Mouse (Mus musculus) left cerebral cortex, postnatal 14 days (tissue): Measurements from ENCODE around the gene Arhgef25. TPM values are rescaled to one million over a fixed set of nuclear protein-coding genes. Genes with fewer than 3 reads are reported as not detected.

Experiments used
- total RNA-seq, 2 experiments: library from RNA; stranded (reverse); gene quantifications; 2 replicates each; pipeline ENCODE4 v1.2.3; 2021

The Arhgef25 gene
- total RNA-seq, 2 experiments from 2014 or later: 92.9 to 103 TPM

Other genes starting within 250 kb of the Arhgef25 start
- 10 to 100 TPM; 69.6 to 75.1 TPM for gene Ctdsp2, start 211.4 kb downstream of the Arhgef25 start, total RNA-seq
- gene Avil, start 189.4 kb downstream of the Arhgef25 start, total RNA-seq: under 1 TPM; 0.29 to 0.40 TPM
- gene Tsfm, start 159.2 kb downstream of the Arhgef25 start, total RNA-seq: 10 to 100 TPM; 27.7 to 28.2 TPM
- gene Mettl1, start 148.7 kb downstream of the Arhgef25 start, total RNA-seq: 10 to 100 TPM; 10.3 to 11.1 TPM
- under 1 TPM in 1 of 2 experiments, not detected in 1; 0.19 TPM for gene Eef1akmt3, start 148.6 kb downstream of the Arhgef25 start, total RNA-seq
- under 1 TPM; 0.59 to 0.61 TPM for gene Cyp27b1, start 141.8 kb downstream of the Arhgef25 start, total RNA-seq
- 10 to 100 TPM; 32.7 to 35.1 TPM for gene March9, start 129.9 kb downstream of the Arhgef25 start, total RNA-seq
- gene Cdk4, start 126.5 kb downstream of the Arhgef25 start, total RNA-seq: 100 to 1,000 TPM in 1 of 2 experiments, 10 to 100 TPM in 1; 88.3 to 106 TPM
- gene Tspan31, start 119.8 kb downstream of the Arhgef25 start, total RNA-seq: 10 to 100 TPM; 67.1 to 74.5 TPM
- 100 to 1,000 TPM; 704 to 706 TPM for gene Agap2, start 114.8 kb downstream of the Arhgef25 start, total RNA-seq
- gene Os9, start 69.0 kb downstream of the Arhgef25 start, total RNA-seq: 100 to 1,000 TPM; 111 to 116 TPM
- gene B4galnt1, start 24.9 kb downstream of the Arhgef25 start, total RNA-seq: 100 to 1,000 TPM; 108 to 110 TPM
- 1 to 10 TPM; 1.1 to 1.4 TPM for gene Slc26a10, start 9.4 kb downstream of the Arhgef25 start, total RNA-seq
- 100 to 1,000 TPM; 202 to 203 TPM for gene Dtx3, start 5.6 kb upstream of the Arhgef25 start, total RNA-seq
- gene Pip4k2c, start 21.5 kb upstream of the Arhgef25 start, total RNA-seq: 10 to 100 TPM; 63.6 to 78.9 TPM
- gene Kif5a, start 73.3 kb upstream of the Arhgef25 start, total RNA-seq: 100 to 1,000 TPM; 581 to 593 TPM
- 100 to 1,000 TPM; 308 to 321 TPM for gene Dctn2, start 76.3 kb upstream of the Arhgef25 start, total RNA-seq
- gene Mbd6, start 98.9 kb upstream of the Arhgef25 start, total RNA-seq: 10 to 100 TPM; 41.2 to 44.7 TPM
- gene Mars, start 121.7 kb upstream of the Arhgef25 start, total RNA-seq: 10 to 100 TPM; 59.1 to 61.5 TPM
- 1 to 10 TPM in 1 of 2 experiments, under 1 TPM in 1; 0.66 to 1.2 TPM for gene Arhgap9, start 131.9 kb upstream of the Arhgef25 start, total RNA-seq
- 1 to 10 TPM; 1.6 to 1.9 TPM for gene Gli1, start 151.9 kb upstream of the Arhgef25 start, total RNA-seq
- gene Inhbe, start 164.3 kb upstream of the Arhgef25 start, total RNA-seq: under 1 TPM in 1 of 2 experiments, not detected in 1; 0.13 TPM
- gene Inhbc, start 180.3 kb upstream of the Arhgef25 start, total RNA-seq: not detected
- gene R3hdm2, start 190.2 kb upstream of the Arhgef25 start, total RNA-seq: 100 to 1,000 TPM; 333 to 340 TPM